Mouse (Mus musculus) liver (tissue): ENCODE data around the gene Il11.
A peak's percentile ranks its signal among the peaks of the same experiment; 100 is the strongest.
"Not testable (repeated sequence)": the region's sequence is repeated elsewhere in the genome, so short reads cannot be mapped to it uniquely, and the experiment has no call there.

Experiments
- DNase-seq: peaks from one replicate; pipeline ENCODE4 v3.0.0-alpha.2; 2020; ENCODE audit warnings: mixed read lengths

The Il11 gene

GRCm38 (mm10) chr7:4782759-4783158 is at the start of gene Il11, which contains the start of gene Tmem190:
Gene Il11 (minus strand): TSS chr7:4782859.
Gene Tmem190 (plus strand): TSS chr7:4782937.
- no peak for DNase-seq

DNA sequence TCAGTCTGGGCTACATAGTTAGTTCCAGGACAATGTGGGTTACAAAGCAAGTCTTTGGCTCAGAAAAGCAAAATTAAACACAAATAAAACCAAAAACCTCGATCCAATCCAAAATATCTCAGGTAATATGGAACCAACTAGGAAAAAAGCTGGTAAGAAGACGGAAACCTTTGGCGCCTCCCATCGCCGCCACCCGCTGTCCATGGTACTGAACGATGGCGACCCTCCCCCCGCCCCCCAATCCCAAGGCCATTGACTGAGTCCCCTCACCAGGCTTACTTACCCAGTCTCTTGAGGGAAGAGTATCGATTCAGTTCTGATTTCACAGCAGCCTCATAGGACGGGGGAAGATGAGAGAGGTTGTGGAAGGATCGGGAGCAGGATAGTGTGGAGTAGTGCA is 47.8 kb upstream of the Il11 start:
- no peak for DNase-seq

- no peak for DNase-seq
Observed at GRCm38 (mm10) chr7:4825365-4825764, 42.7 kb upstream of the Il11 start.

DNA sequence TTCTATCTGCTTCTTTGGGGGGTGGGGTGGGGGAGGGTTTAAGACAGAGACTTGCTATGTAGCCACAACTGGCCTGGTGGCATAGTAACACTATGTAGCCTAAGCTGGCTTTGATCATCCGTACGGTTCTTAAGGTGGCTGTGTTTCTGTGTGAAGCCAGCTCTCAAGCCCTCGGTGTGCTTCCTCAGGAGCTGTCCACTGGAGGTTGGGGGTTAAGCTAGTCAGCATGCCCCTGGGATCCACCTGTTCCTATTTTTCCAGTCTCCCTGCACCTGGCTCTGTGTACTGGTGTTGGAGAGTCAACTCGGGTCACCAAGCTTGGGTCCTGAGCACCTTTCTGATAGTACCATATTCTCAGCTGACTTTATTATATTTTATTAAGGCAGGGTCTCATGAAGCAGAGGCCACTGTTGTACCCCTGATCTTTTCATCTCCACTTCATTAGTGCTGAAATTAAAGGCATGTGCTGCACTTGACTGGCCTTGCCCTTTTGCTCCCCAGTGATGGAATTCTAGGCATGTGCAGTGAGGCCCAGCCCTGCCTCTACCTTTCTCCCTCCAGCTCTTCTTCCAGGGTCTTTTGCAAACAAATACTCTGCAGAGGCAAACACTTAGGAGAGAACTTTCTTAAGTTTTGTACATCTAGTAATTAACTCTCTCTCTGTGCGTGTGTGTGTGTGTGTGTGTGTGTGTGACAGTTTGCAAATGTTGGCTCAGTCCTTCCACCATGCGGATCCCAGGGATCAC is 39.7 kb upstream of the Il11 start:
- no peak for DNase-seq

GRCm38 (mm10) chr7:4821690-4822089 is 39.0 kb upstream of the Il11 start:
- DNase-seq, result no peak

DNA sequence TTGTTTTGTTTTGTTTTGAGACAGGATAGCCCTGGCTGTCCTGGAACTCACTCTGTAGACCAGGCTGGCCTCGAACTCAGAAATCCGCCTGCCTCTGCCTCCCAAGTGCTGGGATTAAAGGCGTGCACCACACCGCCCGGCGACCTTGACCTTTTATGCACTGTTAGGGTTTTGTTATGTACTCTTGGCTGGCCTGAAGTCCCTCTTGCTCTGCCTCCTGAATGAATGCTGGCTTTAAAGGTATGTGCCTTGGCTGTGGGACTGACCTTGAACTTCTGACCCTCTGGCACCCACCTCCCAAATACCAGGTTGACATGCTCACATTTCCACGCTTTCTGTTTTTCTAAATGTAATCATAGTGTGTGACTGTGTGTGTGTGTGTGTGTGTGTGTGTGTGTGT is 38.3 kb upstream of the Il11 start:
- DNase-seq, result not testable (repeated sequence)

DNA sequence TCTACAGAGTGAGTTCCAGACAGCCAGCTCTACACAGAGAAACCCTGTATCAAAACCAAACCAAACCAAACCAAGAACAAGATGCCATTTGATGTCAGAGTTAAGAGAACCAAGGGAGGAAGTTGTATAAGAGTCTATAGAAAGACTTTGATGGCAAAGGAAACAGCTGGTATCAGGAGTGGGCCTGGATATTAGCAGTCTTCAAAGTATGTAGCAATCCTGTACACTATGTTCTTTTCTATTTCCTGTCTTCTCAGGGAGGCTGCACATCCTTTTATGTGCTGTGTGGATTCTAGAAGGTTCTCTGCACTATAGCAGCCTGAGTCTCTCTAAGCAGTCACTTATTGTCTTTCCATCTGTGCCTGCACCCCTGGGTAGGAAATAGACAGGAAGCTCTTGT is 33.9 kb upstream of the Il11 start:
- no peak for DNase-seq

DNA sequence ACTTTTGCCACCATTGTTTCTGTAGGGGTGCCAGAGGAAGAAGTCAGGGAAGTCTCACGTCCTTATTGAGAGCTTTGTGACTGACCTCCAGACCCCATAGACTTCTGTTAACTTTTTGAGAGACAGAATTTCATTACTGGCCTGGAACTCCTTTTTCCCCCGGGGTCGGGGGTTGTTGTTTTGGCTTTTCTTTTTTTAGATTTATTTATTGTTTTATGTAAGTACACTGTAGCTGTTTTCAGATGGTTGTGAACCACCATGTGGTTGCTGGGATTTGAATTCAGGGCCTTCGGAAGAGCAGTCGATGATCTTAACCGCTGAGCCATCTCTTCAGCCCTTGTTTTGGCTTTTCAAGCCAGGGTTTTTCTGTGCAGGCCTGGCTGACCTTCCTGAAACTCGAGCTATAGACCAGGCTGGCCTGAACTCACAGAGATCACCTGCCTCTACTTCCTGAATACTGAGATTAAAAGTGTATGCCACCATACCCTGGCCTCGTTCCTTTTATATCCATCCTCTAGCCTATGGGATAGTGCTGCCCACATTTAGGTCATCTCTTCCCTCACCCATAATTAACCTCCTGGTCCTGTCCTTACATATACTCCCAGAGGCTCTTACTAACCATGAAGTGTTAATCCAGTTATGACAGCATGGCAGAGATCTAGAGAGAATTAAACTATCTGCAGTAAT is 30.6 kb upstream of the Il11 start:
- no peak for DNase-seq

GRCm38 (mm10) chr7:4812303-4813104 is 29.8 kb upstream of the Il11 start, which contains the start of gene Ube2s:
Gene Ube2s (minus strand): TSS chr7:4812590.
- peak; percentile 99 for DNase-seq

GRCm38 (mm10) chr7:4811842-4812302 is 29.2 kb upstream of the Il11 start:
- peak; percentile 44 for DNase-seq

DNA sequence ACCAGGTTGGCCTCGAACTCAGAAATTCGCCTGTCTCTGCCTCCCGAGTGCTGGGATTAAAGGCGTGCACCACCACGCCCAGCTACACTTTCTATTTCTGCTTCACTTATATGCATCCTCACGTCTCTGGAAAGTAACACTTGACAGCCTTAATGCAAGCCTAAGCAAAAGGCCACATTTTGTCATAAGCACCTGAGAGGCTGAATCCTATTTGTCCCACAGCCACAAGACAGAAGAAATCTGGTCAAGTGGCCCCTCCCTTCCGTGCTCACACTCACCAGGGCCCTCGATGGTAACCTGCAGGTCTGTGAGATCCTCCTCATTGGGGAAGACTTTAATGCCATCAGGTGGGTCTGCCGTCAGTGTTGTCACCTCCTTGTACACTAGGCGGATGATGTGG is 28.5 kb upstream of the Il11 start:
- DNase-seq, result not testable (repeated sequence)

GRCm38 (mm10) chr7:4806716-4807115 is 24.1 kb upstream of the Il11 start:
- peak; percentile 59 for DNase-seq

- DNase-seq, result no peak
Observed at GRCm38 (mm10) chr7:4802247-4802646, 19.6 kb upstream of the Il11 start.

DNA sequence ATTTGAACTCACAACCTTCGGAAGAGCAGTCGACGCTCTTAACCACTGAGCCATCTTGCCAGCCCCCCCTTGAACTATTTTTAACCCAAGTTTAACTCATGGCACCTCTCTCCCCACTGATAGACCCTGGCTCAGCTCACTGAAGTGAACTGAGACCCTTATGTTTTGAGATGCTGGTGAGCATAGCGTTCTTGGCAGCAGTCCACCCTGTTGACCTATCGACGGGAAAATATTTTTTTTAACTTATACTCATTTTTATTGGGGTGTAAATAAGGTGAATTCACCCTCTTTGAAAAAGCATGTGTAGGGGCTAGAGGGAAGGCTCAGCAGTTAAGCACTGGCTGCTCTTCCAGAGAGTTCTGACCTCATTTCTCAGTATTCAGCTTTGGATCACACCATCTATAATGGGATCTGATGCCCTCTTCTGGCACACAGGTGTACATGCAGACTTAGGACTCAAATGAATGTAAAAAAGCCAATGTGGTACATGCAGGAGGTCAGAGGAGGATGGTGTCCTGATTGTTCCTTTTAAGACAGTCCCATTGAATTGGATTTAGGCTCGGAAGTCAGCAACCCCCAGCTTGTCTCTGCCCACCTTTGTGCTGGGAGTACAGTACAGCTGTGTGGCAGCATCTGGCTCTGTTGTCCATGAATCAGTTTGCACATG is 13.2 kb upstream of the Il11 start:
- DNase-seq, result no peak

DNA sequence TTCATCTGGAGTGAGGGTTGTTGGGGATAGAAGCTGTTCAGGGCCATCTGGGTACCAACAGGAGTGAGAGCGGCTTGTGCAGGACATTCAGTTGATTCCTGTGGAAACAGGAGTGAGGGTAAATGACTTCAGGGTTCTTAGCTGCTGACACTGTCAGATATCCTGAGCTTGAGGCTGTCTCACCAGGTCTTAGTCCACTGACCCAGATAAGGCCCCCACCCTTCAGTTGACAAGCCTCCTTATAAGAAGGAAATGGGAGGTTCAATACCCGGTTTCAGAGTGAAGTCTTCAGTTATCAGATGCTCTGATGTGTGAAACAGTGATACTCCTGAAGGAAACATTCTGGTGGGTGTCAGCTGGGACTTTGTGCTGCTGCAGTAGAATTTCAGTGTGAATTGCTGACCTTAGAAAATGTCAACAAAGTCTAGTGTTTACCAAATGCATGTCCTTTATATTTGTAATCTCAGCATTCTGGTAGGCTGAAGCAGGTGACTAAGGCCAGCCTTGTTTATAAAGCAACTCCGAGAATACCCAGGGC is 12.0 kb upstream of the Il11 start:
- DNase-seq, result no peak

GRCm38 (mm10) chr7:4793674-4794073 is 11.0 kb upstream of the Il11 start:
- no peak for DNase-seq

- not testable (repeated sequence) for DNase-seq
Observed at GRCm38 (mm10) chr7:4793248-4793647, 10.6 kb upstream of the Il11 start.

- peak; percentile 96 for DNase-seq
Observed at GRCm38 (mm10) chr7:4792278-4793212, 9.9 kb upstream of the Il11 start, which contains the start of gene Rpl28. Gene Rpl28 (plus strand): TSS chr7:4792874.

DNA sequence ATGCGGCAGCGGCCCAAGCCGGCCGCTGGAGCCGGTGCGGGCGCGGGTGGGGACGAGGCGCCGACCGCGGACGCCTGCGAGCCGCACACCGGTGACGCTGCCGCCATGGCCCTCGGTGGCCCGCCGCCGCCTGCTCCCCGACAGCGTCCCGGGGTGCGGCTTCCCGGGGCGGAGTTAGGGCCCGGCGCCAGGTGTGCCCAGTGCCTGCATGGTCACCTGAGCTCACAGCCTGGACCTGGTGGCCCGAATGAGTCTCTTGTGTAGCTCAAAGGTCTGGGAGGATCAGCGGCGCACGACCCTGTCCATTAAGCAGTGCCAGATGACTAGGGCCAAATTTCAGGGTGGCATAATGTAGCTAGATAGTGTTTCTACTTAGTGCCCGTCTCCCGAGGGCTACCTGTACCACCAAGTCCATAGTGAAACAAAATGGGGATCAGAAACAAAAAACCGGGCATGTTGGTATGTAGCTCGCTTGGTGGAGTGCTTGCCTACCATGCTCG is 6.8 kb upstream of the Il11 start, which contains the start of gene Tmem238:
Gene Tmem238, minus strand, starts transcription at position 221 of the 500 bp plus-strand sequence.
- peak; percentile 73 for DNase-seq

GRCm38 (mm10) chr7:4788499-4789435 is 6.1 kb upstream of the Il11 start:
- peak; percentile 68 for DNase-seq
